Mouse (Mus musculus): ENCODE measurements around the gene Timm22.

- TF ChIP-seq FLI1 (IDR thresholded peaks at IDR 0.05; ENCODE audit: low read length): no peak
- no peak for TF ChIP-seq GATA1 (IDR thresholded peaks at IDR 0.05; ENCODE audit: borderline replicate concordance, low read length)
These were observed 5.4 kb upstream of the Timm22 start for GRCm38 (mm10) chr11:76401398-76401797.

All from megakaryocyte, embryonic 14.5 days (primary cell).